Comparison of ENCODE assay signal across 13 mouse cellular contexts in genomic region chr8:62752725-62753430, GRCm38 (mm10).
DNase-seq lines count a peak whose midpoint lies in the region; ATAC-seq lines count a peak whose summit lies in the region.
"Had no signal": no experiment of that assay in that cellular context is flagged by ENCODE, and none has a peak within 500 bp of the region (broad histone marks: within the 10 kb centered on the region; RNA-seq: fewer than 3 reads in every experiment).

No protein-coding gene starts in this region.

- peak; percentile 1 for DNase-seq in embryo, embryonic 10.5 days (ENCODE audit: low spot score)
- no peak for DNase-seq in embryo, embryonic 11 days
- no peak for DNase-seq in neural tube, embryonic 10.5 days (ENCODE audit: extremely low spot score, low spot score)
- DNase-seq in ovary, adult 18-20 months (ENCODE audit: low spot score) = no peak
- no peak for DNase-seq in kidney, adult 18-20 months
- DNase-seq: cerebellum, adult 2 months; thymus, postnatal 4 days had no signal

- H3K4me1 ChIP-seq in neural tube, embryonic 13.5 days (replicated peaks) = no peaks in the 10 kb centered on the region
- H3K4me1 ChIP-seq in midbrain, embryonic 13.5 days (replicated peaks) = no peaks in the 10 kb centered on the region
- H3K4me1 ChIP-seq in intestine, embryonic 15.5 days (replicated peaks) = no peaks in the 10 kb centered on the region
- H3K4me1 ChIP-seq: heart, embryonic 13.5 days had no signal

- no peaks in the 10 kb centered on the region for H3K9me3 ChIP-seq in neural tube, embryonic 13.5 days
- no peaks in the 10 kb centered on the region for H3K9me3 ChIP-seq in midbrain, embryonic 13.5 days
- no peaks in the 10 kb centered on the region for H3K9me3 ChIP-seq in intestine, embryonic 15.5 days
- H3K9me3 ChIP-seq: heart, embryonic 13.5 days had no signal

- no peak overlapping the region for H3K4me2 ChIP-seq in neural tube, embryonic 13.5 days
- no peak overlapping the region for H3K4me2 ChIP-seq in midbrain, embryonic 13.5 days (replicated peaks)
- H3K4me2 ChIP-seq in intestine, embryonic 15.5 days (replicated peaks) = no peak overlapping the region
- H3K4me2 ChIP-seq: heart, embryonic 13.5 days had no signal

- no peaks in the 10 kb centered on the region for H3K27me3 ChIP-seq in neural tube, embryonic 13.5 days
- H3K27me3 ChIP-seq in midbrain, embryonic 13.5 days = no peaks in the 10 kb centered on the region
- H3K27me3 ChIP-seq in intestine, embryonic 15.5 days (replicated peaks) = no peaks in the 10 kb centered on the region
- H3K27me3 ChIP-seq: heart, embryonic 13.5 days had no signal

- H3K4me3 ChIP-seq in neural tube, embryonic 13.5 days = no peak overlapping the region
- H3K4me3 ChIP-seq in midbrain, embryonic 13.5 days (replicated peaks) = no peak overlapping the region
- H3K4me3 ChIP-seq in intestine, embryonic 15.5 days (replicated peaks) = no peak overlapping the region
- H3K4me3 ChIP-seq: heart, embryonic 13.5 days had no signal

- no peak overlapping the region for H3K27ac ChIP-seq in neural tube, embryonic 13.5 days (replicated peaks)
- H3K27ac ChIP-seq in midbrain, embryonic 13.5 days = peak overlapping the region; percentile 7; the same call in 1 of the 2 replicates
- H3K27ac ChIP-seq in intestine, embryonic 15.5 days = no peak overlapping the region
- H3K27ac ChIP-seq: heart, embryonic 13.5 days; liver, embryonic 14.5 days had no signal

- ATAC-seq in neural tube, embryonic 13.5 days (ENCODE audit: low read depth) = peak; percentile 40; the same call in 1 of the 2 replicates
- ATAC-seq in midbrain, embryonic 13.5 days = peak; percentile 87
- ATAC-seq in intestine, embryonic 15.5 days = no peak
- ATAC-seq: lung, postnatal 0 days had no signal

- H3K36me3 ChIP-seq in neural tube, embryonic 13.5 days = no peaks in the 10 kb centered on the region
- no peaks in the 10 kb centered on the region for H3K36me3 ChIP-seq in midbrain, embryonic 13.5 days
- H3K36me3 ChIP-seq in intestine, embryonic 15.5 days = no peaks in the 10 kb centered on the region
- H3K36me3 ChIP-seq: heart, embryonic 13.5 days had no signal

- no peak overlapping the region for H3K9ac ChIP-seq in neural tube, embryonic 13.5 days
- no peak overlapping the region for H3K9ac ChIP-seq in midbrain, embryonic 13.5 days (replicated peaks)
- H3K9ac ChIP-seq in intestine, embryonic 15.5 days = no peak overlapping the region
- H3K9ac ChIP-seq: heart, embryonic 13.5 days; liver, embryonic 14.5 days had no signal

- WGBS in neural tube, embryonic 13.5 days = 61% methylated on average over 8 of the region's 8 CpGs
- 38% methylated on average over 8 of the region's 8 CpGs for WGBS in midbrain, embryonic 13.5 days
- WGBS in intestine, embryonic 15.5 days = 78% methylated on average over 8 of the region's 8 CpGs
